Mouse (Mus musculus): ENCODE measurements at regions not wholly inside any gene's neighbourhood (a gene's known extent, or its start where the extent isn't known, plus 50 kb on each side); places are given as distances from the start of the nearest gene placed in this dataset.

GRCm38 (mm10) chr5:54178966-54179547 is 180.8 kb downstream of the Stim2 start:
- Histone ChIP-seq H3K4me1 (ENCODE audit: control insufficient read depth, insufficient read depth, low read length) (peaks cover 25% of the 10 kb centered on the region), H3K36me3 (ENCODE audit: control insufficient read depth, insufficient read depth) (no peaks in the 10 kb centered on the region), H3K27ac (ENCODE audit: low read length) (peak overlapping the region; percentile 7; the same call in 1 of the 2 replicates), H3K27me3 (ENCODE audit: control insufficient read depth, insufficient read depth, low read length) (no peaks in the 10 kb centered on the region), H3K4me2 (ENCODE audit: low read depth, low read length) (no peak overlapping the region), H3K9me3 (replicated peaks; ENCODE audit: control insufficient read depth, low read length) (peaks cover 4% of the 10 kb centered on the region), H3K4me3 (ENCODE audit: low read length) (no peak overlapping the region), H3K9ac (ENCODE audit: low read length) (no peak overlapping the region)
- WGBS, result 32% methylated on average over 13 of the region's 13 CpGs
- no peak; the same call in 1 of the 2 replicates for ATAC-seq (replicated peaks; ENCODE audit: extremely low read depth, insufficient read depth, low FRiP score)

GRCm38 (mm10) chr5:54180192-54180611 is 181.9 kb downstream of the Stim2 start:
- Histone ChIP-seq H3K27ac (ENCODE audit: low read length) (peak overlapping the region; percentile 73), H3K4me1 (ENCODE audit: control insufficient read depth, insufficient read depth, low read length) (peaks cover 25% of the 10 kb centered on the region), H3K4me3 (ENCODE audit: low read length) (no peak overlapping the region), H3K4me2 (ENCODE audit: low read depth, low read length) (no peak overlapping the region), H3K9ac (ENCODE audit: low read length) (no peak overlapping the region), H3K27me3 (ENCODE audit: control insufficient read depth, insufficient read depth, low read length) (no peaks in the 10 kb centered on the region), H3K9me3 (replicated peaks; ENCODE audit: control insufficient read depth, low read length) (no peaks in the 10 kb centered on the region), H3K36me3 (ENCODE audit: control insufficient read depth, insufficient read depth) (no peaks in the 10 kb centered on the region)
- ATAC-seq (replicated peaks; ENCODE audit: extremely low read depth, insufficient read depth, low FRiP score), result peak; percentile 75; the same call in 1 of the 2 replicates
- 11% methylated on average over 2 of the region's 2 CpGs for WGBS

- peak overlapping the region; percentile 73 for H3K27ac ChIP-seq (ENCODE audit: low read length)
- peaks cover 25% of the 10 kb centered on the region for H3K4me1 ChIP-seq (ENCODE audit: control insufficient read depth, insufficient read depth, low read length)
- 46% methylated on average over 10 of the region's 10 CpGs for WGBS
- 0 out of 2 replicates have a peak overlapping the region, but pooled peaks have one; percentile 2 for H3K4me2 ChIP-seq (ENCODE audit: low read depth, low read length)
- H3K9ac ChIP-seq (ENCODE audit: low read length), result no peak overlapping the region
- ATAC-seq (replicated peaks; ENCODE audit: extremely low read depth, insufficient read depth, low FRiP score), result no peak; the same call in 1 of the 2 replicates
- H3K27me3 ChIP-seq (ENCODE audit: control insufficient read depth, insufficient read depth, low read length), result no peaks in the 10 kb centered on the region
- no peaks in the 10 kb centered on the region for H3K36me3 ChIP-seq (ENCODE audit: control insufficient read depth, insufficient read depth)
- H3K4me3 ChIP-seq (ENCODE audit: low read length), result no peak overlapping the region
- no peaks in the 10 kb centered on the region for H3K9me3 ChIP-seq (replicated peaks; ENCODE audit: control insufficient read depth, low read length)
Observed at GRCm38 (mm10) chr5:54180640-54181326, 182.5 kb downstream of the Stim2 start.

GRCm38 (mm10) chr5:54181327-54181863 is 183.1 kb downstream of the Stim2 start:
- no peaks in the 10 kb centered on the region for H3K9me3 ChIP-seq (replicated peaks; ENCODE audit: control insufficient read depth, low read length)
- ATAC-seq (replicated peaks; ENCODE audit: extremely low read depth, insufficient read depth, low FRiP score), result no peak
- H3K4me3 ChIP-seq (ENCODE audit: low read length), result no peak overlapping the region
- H3K9ac ChIP-seq (ENCODE audit: low read length), result no peak overlapping the region
- peaks cover 25% of the 10 kb centered on the region for H3K4me1 ChIP-seq (ENCODE audit: control insufficient read depth, insufficient read depth, low read length)
- 38% methylated on average over 13 of the region's 13 CpGs for WGBS
- H3K27me3 ChIP-seq (ENCODE audit: control insufficient read depth, insufficient read depth, low read length), result no peaks in the 10 kb centered on the region
- H3K27ac ChIP-seq (ENCODE audit: low read length), result peak overlapping the region; percentile 73
- no peaks in the 10 kb centered on the region for H3K36me3 ChIP-seq (ENCODE audit: control insufficient read depth, insufficient read depth)
- H3K4me2 ChIP-seq (ENCODE audit: low read depth, low read length), result 0 out of 2 replicates have a peak overlapping the region, but pooled peaks have one; percentile 2

GRCm38 (mm10) chr5:54182754-54183153 is 184.5 kb downstream of the Stim2 start:
- H3K9me3 ChIP-seq (replicated peaks; ENCODE audit: control insufficient read depth, low read length), result no peaks in the 10 kb centered on the region
- no peak overlapping the region for H3K9ac ChIP-seq (ENCODE audit: low read length)
- H3K4me1 ChIP-seq (ENCODE audit: control insufficient read depth, insufficient read depth, low read length), result peaks cover 25% of the 10 kb centered on the region
- no peaks in the 10 kb centered on the region for H3K36me3 ChIP-seq (ENCODE audit: control insufficient read depth, insufficient read depth)
- WGBS, result 84% methylated on average over 4 of the region's 4 CpGs
- ATAC-seq (replicated peaks; ENCODE audit: extremely low read depth, insufficient read depth, low FRiP score), result no peak
- no peak overlapping the region for H3K4me3 ChIP-seq (ENCODE audit: low read length)
- no peak overlapping the region for H3K4me2 ChIP-seq (ENCODE audit: low read depth, low read length)
- no peaks in the 10 kb centered on the region for H3K27me3 ChIP-seq (ENCODE audit: control insufficient read depth, insufficient read depth, low read length)
- H3K27ac ChIP-seq (ENCODE audit: low read length), result no peak overlapping the region

GRCm38 (mm10) chr5:54185662-54186061 is 187.4 kb downstream of the Stim2 start:
- Histone ChIP-seq H3K27ac (ENCODE audit: low read length) (no peak overlapping the region), H3K4me2 (ENCODE audit: low read depth, low read length) (no peak overlapping the region), H3K9me3 (replicated peaks; ENCODE audit: control insufficient read depth, low read length) (no peaks in the 10 kb centered on the region), H3K27me3 (ENCODE audit: control insufficient read depth, insufficient read depth, low read length) (no peaks in the 10 kb centered on the region), H3K36me3 (ENCODE audit: control insufficient read depth, insufficient read depth) (no peaks in the 10 kb centered on the region), H3K4me3 (ENCODE audit: low read length) (no peak overlapping the region), H3K9ac (ENCODE audit: low read length) (no peak overlapping the region), H3K4me1 (ENCODE audit: control insufficient read depth, insufficient read depth, low read length) (peaks cover 8% of the 10 kb centered on the region)
- no peak for ATAC-seq (replicated peaks; ENCODE audit: extremely low read depth, insufficient read depth, low FRiP score)
- 64% methylated on average over 4 of the region's 4 CpGs for WGBS

- 69% methylated on average over 11 of the region's 11 CpGs for WGBS
- no peaks in the 10 kb centered on the region for H3K36me3 ChIP-seq (ENCODE audit: control insufficient read depth, insufficient read depth)
- ATAC-seq (replicated peaks; ENCODE audit: extremely low read depth, insufficient read depth, low FRiP score), result no peak
Observed at GRCm38 (mm10) chr5:54186076-54186676, 187.9 kb downstream of the Stim2 start.

GRCm38 (mm10) chr5:54191688-54192087 is 193.4 kb downstream of the Stim2 start:
- H3K36me3 ChIP-seq (ENCODE audit: control insufficient read depth, insufficient read depth), result no peaks in the 10 kb centered on the region
- H3K4me3 ChIP-seq (ENCODE audit: low read length), result no peak overlapping the region
- H3K4me1 ChIP-seq (ENCODE audit: control insufficient read depth, insufficient read depth, low read length), result no peaks in the 10 kb centered on the region
- no peak overlapping the region for H3K9ac ChIP-seq (ENCODE audit: low read length)
- no peaks in the 10 kb centered on the region for H3K27me3 ChIP-seq (ENCODE audit: control insufficient read depth, insufficient read depth, low read length)
- H3K9me3 ChIP-seq (replicated peaks; ENCODE audit: control insufficient read depth, low read length), result no peaks in the 10 kb centered on the region
- H3K4me2 ChIP-seq (ENCODE audit: low read depth, low read length), result no peak overlapping the region
- 67% methylated on average over 4 of the region's 4 CpGs for WGBS
- no peak for ATAC-seq (replicated peaks; ENCODE audit: extremely low read depth, insufficient read depth, low FRiP score)
- no peak overlapping the region for H3K27ac ChIP-seq (ENCODE audit: low read length)

More at GRCm38 (mm10) chr5:54186076-54186676, 187.9 kb downstream of the Stim2 start:
- Histone ChIP-seq H3K27me3 (ENCODE audit: control insufficient read depth, insufficient read depth, low read length) (no peaks in the 10 kb centered on the region), H3K4me1 (ENCODE audit: control insufficient read depth, insufficient read depth, low read length) (peaks cover 3% of the 10 kb centered on the region), H3K4me2 (ENCODE audit: low read depth, low read length) (no peak overlapping the region), H3K4me3 (ENCODE audit: low read length) (no peak overlapping the region), H3K27ac (ENCODE audit: low read length) (no peak overlapping the region), H3K9me3 (replicated peaks; ENCODE audit: control insufficient read depth, low read length) (no peaks in the 10 kb centered on the region), H3K9ac (ENCODE audit: low read length) (no peak overlapping the region)

GRCm38 (mm10) chr5:54194846-54195245 is 196.5 kb downstream of the Stim2 start:
- H3K36me3 ChIP-seq (ENCODE audit: control insufficient read depth, insufficient read depth), result no peaks in the 10 kb centered on the region
- H3K9ac ChIP-seq (ENCODE audit: low read length), result no peak overlapping the region
- ATAC-seq (replicated peaks; ENCODE audit: extremely low read depth, insufficient read depth, low FRiP score), result no peak
- no peaks in the 10 kb centered on the region for H3K9me3 ChIP-seq (replicated peaks; ENCODE audit: control insufficient read depth, low read length)
- no peaks in the 10 kb centered on the region for H3K4me1 ChIP-seq (ENCODE audit: control insufficient read depth, insufficient read depth, low read length)
- no peak overlapping the region for H3K4me3 ChIP-seq (ENCODE audit: low read length)
- no peak overlapping the region for H3K27ac ChIP-seq (ENCODE audit: low read length)
- 73% methylated on average over 9 of the region's 9 CpGs for WGBS
- no peak overlapping the region for H3K4me2 ChIP-seq (ENCODE audit: low read depth, low read length)
- H3K27me3 ChIP-seq (ENCODE audit: control insufficient read depth, insufficient read depth, low read length), result no peaks in the 10 kb centered on the region

All from heart, embryonic 16.5 days (tissue).